Mouse (Mus musculus) embryonic facial prominence, embryonic 14.5 days (tissue): ENCODE data around the gene Tex13c3. TPM values are rescaled to one million over a fixed set of nuclear protein-coding genes. Genes with fewer than 3 reads are reported as not detected.
"Not testable (repeated sequence)": the region's sequence is repeated elsewhere in the genome, so short reads cannot be mapped to it uniquely, and the experiment has no call there.

ENCODE experiments used
- ATAC-seq: fragments of 200-750 bp; cut with Nextera tagmentation; 2 replicates; pipeline ENCODE4 v1.8.0; 2017; ENCODE audit warnings: low read depth, moderate number of reproducible peaks, moderate TSS enrichment
- DNase-seq: peaks from one replicate; pipeline ENCODE4 v3.0.0-alpha.2; 2015; ENCODE audit warnings: low spot score
- H3K27ac ChIP-seq: fragments of 300-500 bp; sonication (generic); replicated peaks from 2 replicates; pipeline ENCODE4 v1.5.1; 2014; ENCODE audit warnings: low read depth, mild to moderate bottlenecking, low read length, moderate library complexity
- H3K27me3 ChIP-seq: fragments of 300-500 bp; sonication (generic); replicated peaks from 2 replicates; pipeline ENCODE4 v1.6.1; 2014; ENCODE audit warnings: low read length; ENCODE audit not compliant: control insufficient read depth, insufficient read depth
- H3K36me3 ChIP-seq: fragments of 300-500 bp; sonication (generic); 2 replicates; pipeline ENCODE4 v1.6.1; 2014; ENCODE audit warnings: low read length, mixed read lengths; ENCODE audit not compliant: control insufficient read depth, insufficient read depth
- H3K4me1 ChIP-seq: fragments of 300-500 bp; sonication (generic); 2 replicates; pipeline ENCODE4 v1.6.1; 2014; ENCODE audit warnings: antibody characterized with exemption, low read length; ENCODE audit not compliant: control insufficient read depth, insufficient read depth
- H3K4me2 ChIP-seq: fragments of 300-500 bp; sonication (generic); 2 replicates; pipeline ENCODE4 v1.6.1; 2014; ENCODE audit warnings: low read depth, mild to moderate bottlenecking, low read length, moderate library complexity, mixed read lengths
- H3K4me3 ChIP-seq: fragments of 300-500 bp; sonication (generic); 2 replicates; pipeline ENCODE4 v1.5.1; 2014; ENCODE audit warnings: low read depth, mild to moderate bottlenecking, low read length
- H3K9ac ChIP-seq: fragments of 300-500 bp; sonication (generic); 2 replicates; pipeline ENCODE4 v1.6.1; 2014; ENCODE audit warnings: low read depth, mild to moderate bottlenecking, low read length, moderate library complexity, mixed read lengths
- H3K9me3 ChIP-seq: fragments of 300-500 bp; sonication (generic); 2 replicates; pipeline ENCODE4 v1.6.1; 2016; ENCODE audit warnings: low read length; ENCODE audit not compliant: control insufficient read depth
- WGBS: fragments of 180-500 bp; shearing (Covaris S2); extraction: QIAGEN DNeasy Blood & Tissue Kit; methylation state at CpG from one replicate; pipeline ENCODE4 v1.1.7; 2014; 5-methylcytosine and 5-hydroxymethylcytosine counted together
- polyA plus RNA-seq: library from polyadenylated mRNA; unstranded; fragments of >200 nt; fragmentation: Nextera tagmentation; extraction: Ambion mirVana; gene quantifications from 2 replicates; pipeline ENCODE4 v1.2.1, GENCODE M21; 2014

Tex13c3 gene
- not detected in 2 replicates for polyA plus RNA-seq

- not testable (repeated sequence) for H3K4me3 ChIP-seq, H3K9me3 ChIP-seq, H3K36me3 ChIP-seq, H3K27ac ChIP-seq, H3K27me3 ChIP-seq, ATAC-seq, H3K4me1 ChIP-seq, DNase-seq, H3K9ac ChIP-seq, H3K4me2 ChIP-seq
- 95% methylated on average over 5 of the region's 5 CpGs for WGBS
Measured at GRCm38 (mm10) chrX:19481219-19481618, at the start of gene Tex13c3. Tex13c3 (minus strand) TSS chrX:19481319.

- Histone ChIP-seq H3K36me3 (no peaks in the 10 kb centered on the region), H3K4me1 (no peaks in the 10 kb centered on the region), H3K27ac (no peak overlapping the region), H3K4me2 (no peak overlapping the region), H3K4me3 (no peak overlapping the region), H3K9ac (no peak overlapping the region), H3K27me3 (no peaks in the 10 kb centered on the region), H3K9me3 (no peaks in the 10 kb centered on the region)
- no peak for ATAC-seq
- DNase-seq = no peak
- WGBS = 88% methylated on average over 4 of the region's 4 CpGs
Measured at GRCm38 (mm10) chrX:19489731-19490130, 8.6 kb upstream of the Tex13c3 start.
